Mouse (Mus musculus) heart, embryonic 11.5 days (tissue): ENCODE measurements at regions not wholly inside any gene's neighbourhood (a gene's known extent, or its start where the extent isn't known, plus 50 kb on each side); places are given as distances from the start of the nearest gene placed in this dataset.

Experiments
- ATAC-seq: fragments of 200-750 bp; cut with Nextera tagmentation; replicated peaks from 2 replicates; pipeline ENCODE4 v1.8.0; 2017; ENCODE audit warnings: moderate library complexity; ENCODE audit not compliant: insufficient number of reproducible peaks, low FRiP score, low TSS enrichment
- H3K27ac ChIP-seq: fragments of 300-500 bp; sonication (generic); 2 replicates; pipeline ENCODE4 v1.5.1; 2014; ENCODE audit warnings: mild to moderate bottlenecking, low read depth, low read length
- H3K27me3 ChIP-seq: fragments of 300-500 bp; sonication (generic); 2 replicates; pipeline ENCODE4 v1.6.1; 2014; ENCODE audit warnings: mild to moderate bottlenecking, low read length, mixed read lengths; ENCODE audit not compliant: control insufficient read depth, insufficient read depth
- H3K36me3 ChIP-seq: fragments of 300-500 bp; sonication (generic); 2 replicates; pipeline ENCODE4 v1.6.1; 2014; ENCODE audit warnings: mild to moderate bottlenecking, low read length, moderate library complexity, mixed read lengths; ENCODE audit not compliant: control insufficient read depth, insufficient read depth
- H3K4me1 ChIP-seq: fragments of 300-500 bp; sonication (generic); 2 replicates; pipeline ENCODE4 v1.6.1; 2014; ENCODE audit warnings: low read length; ENCODE audit not compliant: control insufficient read depth, insufficient read depth
- H3K4me2 ChIP-seq: fragments of 300-500 bp; sonication (generic); 2 replicates; pipeline ENCODE4 v1.6.1; 2014; ENCODE audit warnings: mild to moderate bottlenecking, moderate library complexity
- H3K4me3 ChIP-seq: fragments of 300-500 bp; sonication (generic); 2 replicates; pipeline ENCODE4 v1.5.1; 2014; ENCODE audit warnings: low read depth, low read length
- H3K9ac ChIP-seq: fragments of 300-500 bp; sonication (generic); 2 replicates; pipeline ENCODE4 v1.6.1; 2014; ENCODE audit warnings: mild to moderate bottlenecking, low read depth, low read length, moderate library complexity
- H3K9me3 ChIP-seq: fragments of 300-500 bp; sonication (generic); replicated peaks from 2 replicates; pipeline ENCODE4 v1.6.1; 2016; ENCODE audit warnings: low read length; ENCODE audit not compliant: control insufficient read depth
- WGBS: fragments of 180-500 bp; shearing (Covaris S2); extraction: QIAGEN DNeasy Blood & Tissue Kit; methylation state at CpG from one replicate; pipeline ENCODE4 v1.1.7; 2014; ENCODE audit not compliant: insufficient replicate concordance; 5-methylcytosine and 5-hydroxymethylcytosine counted together

GRCm38 (mm10) chr3:83689068-83689976 lies 76.8 kb upstream of the Sfrp2 start:
- Histone ChIP-seq H3K4me1 (no peaks in the 10 kb centered on the region), H3K4me2 (no peak overlapping the region), H3K4me3 (no peak overlapping the region), H3K27ac (no peak overlapping the region), H3K9me3 (no peaks in the 10 kb centered on the region), H3K9ac (no peak overlapping the region), H3K27me3 (no peaks in the 10 kb centered on the region), H3K36me3 (no peaks in the 10 kb centered on the region)
- ATAC-seq: 0 out of 2 replicates have a peak, but pooled peaks have one; percentile 18
- 70% methylated on average over 12 of the region's 12 CpGs for WGBS

DNA sequence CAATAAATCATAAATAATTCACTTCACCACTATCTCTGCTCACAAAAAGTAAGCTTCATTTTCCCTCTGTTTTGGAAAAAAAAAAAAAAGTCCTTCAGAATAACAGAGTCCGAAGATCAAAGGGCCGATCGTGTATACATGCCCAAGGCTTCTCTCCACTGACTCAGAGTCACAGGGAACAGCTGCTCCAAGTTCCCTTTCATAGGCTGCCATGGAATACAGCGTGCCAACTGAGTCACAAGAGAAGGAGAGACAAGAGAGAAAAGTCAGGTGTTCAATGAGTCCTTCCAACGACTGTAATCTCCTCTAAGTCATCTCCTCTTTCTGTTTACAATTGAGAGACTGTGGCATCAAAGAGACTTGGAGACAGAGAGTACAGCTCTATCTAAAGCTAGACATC lies 71.6 kb upstream of the Sfrp2 start:
- Histone ChIP-seq H3K4me2 (no peak overlapping the region), H3K4me3 (no peak overlapping the region), H3K27ac (no peak overlapping the region), H3K36me3 (no peaks in the 10 kb centered on the region), H3K9ac (no peak overlapping the region), H3K27me3 (no peaks in the 10 kb centered on the region), H3K9me3 (no peaks in the 10 kb centered on the region), H3K4me1 (no peaks in the 10 kb centered on the region)
- 69% methylated on average over 5 of the region's 5 CpGs for WGBS
- ATAC-seq: no peak

DNA sequence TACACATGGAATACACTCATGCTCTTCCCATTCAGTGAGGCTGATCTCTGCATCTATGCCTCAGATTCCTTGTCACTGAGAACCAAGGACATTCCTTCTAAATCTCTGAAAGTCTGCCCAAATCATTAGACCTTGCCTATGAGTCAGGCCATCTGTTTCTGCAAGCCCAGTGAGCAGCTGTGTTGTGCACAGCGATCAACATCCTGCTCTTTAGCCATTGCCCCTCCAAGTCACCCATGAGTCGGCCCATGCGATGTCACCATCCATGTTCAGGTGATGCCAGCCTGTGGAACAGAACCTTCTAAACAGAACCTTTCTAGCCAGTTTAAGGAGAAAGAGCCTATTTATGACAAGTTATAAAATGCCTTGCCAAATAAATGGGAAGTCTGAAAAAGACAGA lies 66.4 kb upstream of the Sfrp2 start:
- Histone ChIP-seq H3K9me3 (no peaks in the 10 kb centered on the region), H3K36me3 (no peaks in the 10 kb centered on the region), H3K27me3 (no peaks in the 10 kb centered on the region), H3K4me1 (no peaks in the 10 kb centered on the region), H3K27ac (no peak overlapping the region), H3K4me3 (no peak overlapping the region), H3K4me2 (no peak overlapping the region), H3K9ac (no peak overlapping the region)
- 86% methylated on average over 3 of the region's 3 CpGs for WGBS
- ATAC-seq: no peak

DNA sequence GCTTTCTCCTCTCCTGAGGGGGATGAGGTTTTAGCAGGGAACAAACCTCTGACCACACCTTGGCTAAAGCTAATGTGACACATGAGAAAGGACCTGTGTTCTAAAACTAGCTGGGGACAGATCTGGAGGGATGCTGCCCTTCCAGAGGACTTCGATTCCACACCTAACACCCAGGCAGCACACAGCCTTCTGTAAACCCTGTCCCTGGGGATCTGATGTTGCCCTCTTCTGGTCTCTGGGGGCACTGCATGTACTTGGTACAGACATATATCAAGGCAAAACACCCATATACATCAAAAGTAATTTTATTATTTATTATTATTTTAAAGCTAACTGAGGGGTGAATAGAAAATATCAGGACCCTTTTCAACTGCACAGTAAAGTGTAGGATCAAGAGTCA lies 65.0 kb upstream of the Sfrp2 start:
- ATAC-seq: no peak
- no peaks in the 10 kb centered on the region for H3K4me1 ChIP-seq
- H3K9me3 ChIP-seq: no peaks in the 10 kb centered on the region
- 56% methylated on average over 1 of the region's 1 CpGs for WGBS
- H3K4me2 ChIP-seq: no peak overlapping the region
- no peak overlapping the region for H3K27ac ChIP-seq
- no peaks in the 10 kb centered on the region for H3K27me3 ChIP-seq
- H3K9ac ChIP-seq: no peak overlapping the region
- no peaks in the 10 kb centered on the region for H3K36me3 ChIP-seq
- no peak overlapping the region for H3K4me3 ChIP-seq

GRCm38 (mm10) chr3:83704559-83704958 lies 61.6 kb upstream of the Sfrp2 start:
- ATAC-seq: no peak
- WGBS: 82% methylated on average over 11 of the region's 11 CpGs
- Histone ChIP-seq H3K9me3 (no peaks in the 10 kb centered on the region), H3K4me3 (no peak overlapping the region), H3K27ac (no peak overlapping the region), H3K27me3 (no peaks in the 10 kb centered on the region), H3K9ac (no peak overlapping the region), H3K36me3 (no peaks in the 10 kb centered on the region), H3K4me1 (no peaks in the 10 kb centered on the region), H3K4me2 (no peak overlapping the region)

DNA sequence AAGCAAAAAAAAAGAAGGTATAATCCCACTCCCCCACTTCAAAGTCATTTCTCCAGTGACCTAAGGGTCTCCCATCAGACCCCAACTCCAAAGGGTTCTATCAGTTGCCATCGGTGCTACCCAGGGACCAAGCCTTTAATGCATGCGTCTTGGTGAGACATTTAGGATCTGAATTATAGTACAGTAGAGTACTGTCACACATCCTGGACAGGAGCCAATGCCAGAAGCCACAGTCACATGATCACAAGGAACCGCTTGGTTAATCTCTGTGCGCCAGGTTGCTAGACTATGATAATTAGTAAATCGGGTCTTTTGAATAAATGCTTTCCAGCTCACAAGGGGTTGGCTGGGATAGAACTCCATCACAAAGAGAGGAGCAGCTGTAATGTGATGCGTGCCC lies 60.9 kb upstream of the Sfrp2 start:
- Histone ChIP-seq H3K9me3 (no peaks in the 10 kb centered on the region), H3K27ac (no peak overlapping the region), H3K4me2 (no peak overlapping the region), H3K36me3 (no peaks in the 10 kb centered on the region), H3K4me1 (no peaks in the 10 kb centered on the region), H3K9ac (no peak overlapping the region), H3K27me3 (no peaks in the 10 kb centered on the region), H3K4me3 (no peak overlapping the region)
- 87% methylated on average over 6 of the region's 6 CpGs for WGBS
- ATAC-seq: no peak

DNA sequence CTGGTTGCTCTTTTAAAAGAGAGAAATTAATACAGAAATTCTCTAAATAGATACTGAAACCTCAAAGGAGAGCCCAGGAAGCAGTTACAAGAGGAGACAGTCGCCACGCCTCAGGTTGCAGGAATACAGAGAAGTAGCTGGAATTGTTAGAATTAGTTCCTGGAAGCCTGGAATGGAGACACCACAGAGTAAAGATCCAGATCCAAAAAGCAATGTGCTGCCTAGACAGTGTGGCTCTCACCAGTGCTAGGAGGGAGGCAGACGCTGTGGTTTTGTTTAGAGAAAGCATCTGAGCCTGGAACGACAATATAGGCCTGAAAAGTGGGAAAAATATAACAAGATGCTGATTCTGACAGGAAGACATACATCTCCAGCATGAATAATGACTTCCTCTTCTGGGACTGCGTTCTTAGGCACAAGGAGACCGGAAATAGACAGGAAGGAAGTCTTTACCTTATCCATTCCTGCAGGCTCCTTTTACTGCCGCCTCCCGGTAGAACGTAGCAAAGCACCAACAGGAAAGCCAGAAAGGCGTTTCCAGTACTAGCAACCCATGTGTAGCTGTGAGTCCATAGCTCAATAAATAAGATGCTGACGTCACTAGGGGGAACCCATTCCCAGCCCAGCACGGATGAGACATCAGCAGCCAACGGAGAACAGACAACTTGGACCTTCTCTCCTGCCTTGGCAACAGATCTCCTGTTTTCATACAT lies 59.4 kb upstream of the Sfrp2 start:
- Histone ChIP-seq H3K4me2 (no peak overlapping the region), H3K9ac (no peak overlapping the region), H3K36me3 (no peaks in the 10 kb centered on the region), H3K9me3 (no peaks in the 10 kb centered on the region), H3K27me3 (no peaks in the 10 kb centered on the region), H3K27ac (no peak overlapping the region), H3K4me1 (peaks cover 10% of the 10 kb centered on the region), H3K4me3 (no peak overlapping the region)
- ATAC-seq: no peak
- whole genome bisulfite sequencing: 49% methylated on average over 13 of the region's 13 CpGs

DNA sequence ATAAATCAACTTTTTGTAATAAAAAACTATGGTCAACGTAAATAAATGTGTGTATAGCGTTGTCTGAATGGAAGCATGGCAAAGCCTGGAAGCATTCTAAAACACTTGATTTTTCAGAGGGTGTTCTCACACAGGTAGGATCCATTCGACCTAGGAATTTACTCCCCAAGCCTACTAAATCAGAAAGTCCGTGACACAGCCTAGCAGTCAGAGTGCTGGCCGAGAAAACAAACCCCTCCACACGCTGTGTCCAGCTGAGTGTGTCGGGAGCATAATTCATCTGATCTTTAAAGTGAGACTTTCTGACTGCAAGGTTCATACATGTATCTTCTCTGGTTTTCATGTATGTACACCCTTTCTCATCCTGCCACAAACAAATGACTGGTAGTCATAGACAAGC lies 58.8 kb upstream of the Sfrp2 start:
- Histone ChIP-seq H3K4me3 (no peak overlapping the region), H3K9ac (no peak overlapping the region), H3K4me2 (no peak overlapping the region), H3K27ac (no peak overlapping the region), H3K27me3 (no peaks in the 10 kb centered on the region), H3K4me1 (peaks cover 10% of the 10 kb centered on the region), H3K9me3 (no peaks in the 10 kb centered on the region), H3K36me3 (no peaks in the 10 kb centered on the region)
- ATAC-seq: no peak
- WGBS: 76% methylated on average over 7 of the region's 7 CpGs
